Mouse (Mus musculus): ENCODE measurements around the gene Cabp2.

DNA sequence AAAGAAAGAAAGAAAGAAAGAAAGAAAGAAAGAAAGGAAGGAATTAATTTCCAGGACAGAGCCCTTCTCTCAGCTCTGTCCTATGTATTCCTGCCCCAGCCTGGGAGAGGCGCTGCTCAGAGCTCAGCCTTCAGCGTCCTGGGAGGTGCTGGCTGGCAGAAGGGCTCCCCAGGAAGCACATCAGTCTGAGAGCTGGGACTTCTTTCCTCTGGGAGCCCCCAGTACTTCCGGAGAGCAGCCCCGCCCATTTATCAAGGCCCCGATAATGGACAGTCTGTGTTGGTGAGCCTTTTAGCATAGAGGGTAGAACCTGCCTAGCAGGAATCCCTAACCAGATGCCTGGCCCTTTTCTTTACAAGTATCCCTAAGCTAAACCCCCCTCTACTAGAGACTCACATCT lies 6.8 kb downstream of the Cabp2 start:
- TF ChIP-seq CTCF (IDR thresholded peaks at IDR 0.05; ENCODE audit: borderline replicate concordance, insufficient read depth, low read length) (no peak), POLR2A (IDR thresholded peaks at IDR 0.05; ENCODE audit: low read depth, low read length) (no peak)
